Mouse (Mus musculus) embryo, embryonic 11.5 days (tissue): ENCODE measurements around the gene Pmepa1.

ENCODE experiments used
- DNase-seq: peaks from one replicate; pipeline ENCODE4 v3.0.0-alpha.2; 2012; ENCODE audit warnings: low read depth, low spot score

The Pmepa1 gene

GRCm38 (mm10) chr2:173185282-173185681, 91.1 kb downstream of the Pmepa1 start:
- DNase-seq, result no peak

GRCm38 (mm10) chr2:173184475-173185080, 91.8 kb downstream of the Pmepa1 start:
- DNase-seq, result no peak

- DNase-seq, result peak; percentile 56
Measured at GRCm38 (mm10) chr2:173183836-173184460, 92.4 kb downstream of the Pmepa1 start.

GRCm38 (mm10) chr2:173183311-173183710, 93.0 kb downstream of the Pmepa1 start:
- no peak for DNase-seq

GRCm38 (mm10) chr2:173182796-173183195, 93.5 kb downstream of the Pmepa1 start:
- no peak for DNase-seq

- DNase-seq, result no peak
Measured at GRCm38 (mm10) chr2:173181901-173182300, 94.4 kb downstream of the Pmepa1 start.

- DNase-seq, result no peak
Measured at GRCm38 (mm10) chr2:173181486-173181885, 94.8 kb downstream of the Pmepa1 start.

- no peak for DNase-seq
Measured at GRCm38 (mm10) chr2:173180721-173181388, 95.5 kb downstream of the Pmepa1 start.

- DNase-seq, result no peak
Measured at GRCm38 (mm10) chr2:173180026-173180425, 96.3 kb downstream of the Pmepa1 start.

GRCm38 (mm10) chr2:173179046-173179445, 97.3 kb downstream of the Pmepa1 start:
- DNase-seq, result no peak

GRCm38 (mm10) chr2:173177951-173178350, 98.4 kb downstream of the Pmepa1 start:
- DNase-seq, result no peak

- no peak for DNase-seq
Measured at GRCm38 (mm10) chr2:173177481-173177880, 98.9 kb downstream of the Pmepa1 start.

GRCm38 (mm10) chr2:173175703-173176102, 100.6 kb downstream of the Pmepa1 start:
- no peak for DNase-seq

GRCm38 (mm10) chr2:173174569-173174968, 101.8 kb downstream of the Pmepa1 start:
- no peak for DNase-seq
